Mouse (Mus musculus) forebrain, embryonic 10.5 days (tissue): ENCODE measurements around the gene Otud4. TPM values are rescaled to one million over a fixed set of nuclear protein-coding genes. Genes with fewer than 3 reads are reported as not detected.
"Not testable (repeated sequence)": the region's sequence is repeated elsewhere in the genome, so short reads cannot be mapped to it uniquely, and the experiment has no call there.

Experiments
- DNase-seq: peaks from one replicate; pipeline ENCODE4 v3.0.0-alpha.2; 2017; ENCODE audit warnings: low spot score; ENCODE audit errors: extremely low spot score
- H3K27ac ChIP-seq: fragments of 300-500 bp; sonication (generic); 2 replicates; pipeline ENCODE4 v1.5.1; 2016; ENCODE audit warnings: mild to moderate bottlenecking
- H3K27me3 ChIP-seq: fragments of 300-500 bp; sonication (generic); 2 replicates; pipeline ENCODE4 v1.6.1; 2016; ENCODE audit warnings: mild to moderate bottlenecking; ENCODE audit not compliant: poor library complexity, severe bottlenecking
- H3K36me3 ChIP-seq: fragments of 300-500 bp; sonication (generic); replicated peaks from 2 replicates; pipeline ENCODE4 v1.6.1; 2016; ENCODE audit warnings: mild to moderate bottlenecking, moderate library complexity
- H3K4me1 ChIP-seq: fragments of 300-500 bp; sonication (generic); 2 replicates; pipeline ENCODE4 v1.6.1; 2016
- H3K4me3 ChIP-seq: fragments of 300-500 bp; sonication (generic); 2 replicates; pipeline ENCODE4 v1.5.1; 2016; ENCODE audit warnings: mild to moderate bottlenecking, moderate library complexity
- H3K9me3 ChIP-seq: fragments of 300-500 bp; sonication (generic); 2 replicates; pipeline ENCODE4 v1.6.1; 2016; ENCODE audit warnings: mild to moderate bottlenecking, moderate library complexity
- WGBS: fragments of 180-500 bp; shearing (Covaris S2); methylation state at CpG from one replicate; pipeline ENCODE4 v1.1.7; 2016; 5-methylcytosine and 5-hydroxymethylcytosine counted together
- polyA plus RNA-seq: library from polyadenylated mRNA; unstranded; fragments of >200 nt; fragmentation: Nextera tagmentation; extraction: Ambion mirVana; gene quantifications from 2 replicates; pipeline ENCODE4 v1.2.1, GENCODE M21; 2016

Gene Otud4
- 17.4 and 19.0 TPM in 2 replicates for polyA plus RNA-seq

GRCm38 (mm10) chr8:79639586-79640451 lies at the start of gene Otud4:
Otud4 (plus strand) TSS chr8:79639618.
- peak; percentile 57 for DNase-seq
- H3K27me3 ChIP-seq: no peaks in the 10 kb centered on the region
- under 1% methylated on average over 103 of the region's 103 CpGs for WGBS
- H3K9me3 ChIP-seq: no peaks in the 10 kb centered on the region
- peak within 1 kb of the TSS; percentile 99 for H3K27ac ChIP-seq
- peaks cover 29% of the 10 kb centered on the region for H3K4me1 ChIP-seq
- peak within 1 kb of the TSS; percentile 92 for H3K4me3 ChIP-seq
- H3K36me3 ChIP-seq: peaks cover 20% of the 10 kb centered on the region

DNA sequence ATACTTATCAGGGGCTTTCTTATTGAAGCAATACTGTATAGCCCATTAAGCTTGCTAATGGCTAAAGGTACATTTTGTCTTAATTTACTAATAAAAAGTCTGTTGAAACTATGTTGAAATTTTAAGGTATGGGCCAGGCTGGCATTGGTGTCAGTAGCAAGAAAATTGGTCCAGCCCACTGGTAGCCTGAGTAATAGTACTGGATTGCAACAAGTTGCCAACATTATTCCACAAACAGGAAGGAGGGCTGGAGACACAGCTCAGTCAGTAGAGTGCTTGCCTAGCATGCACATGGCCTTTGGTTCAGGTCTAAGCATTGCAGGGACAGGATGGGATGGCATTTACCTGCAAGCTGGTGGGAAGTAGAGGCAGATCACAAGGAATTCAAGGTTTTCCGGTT lies 38.5 kb upstream of the Otud4 start:
- no peaks in the 10 kb centered on the region for H3K9me3 ChIP-seq
- peaks cover 6% of the 10 kb centered on the region for H3K4me1 ChIP-seq
- no peak overlapping the region for H3K4me3 ChIP-seq
- DNase-seq: no peak
- no peaks in the 10 kb centered on the region for H3K27me3 ChIP-seq
- 93% methylated on average over 1 of the region's 1 CpGs for WGBS
- no peak overlapping the region for H3K27ac ChIP-seq
- no peaks in the 10 kb centered on the region for H3K36me3 ChIP-seq

DNA sequence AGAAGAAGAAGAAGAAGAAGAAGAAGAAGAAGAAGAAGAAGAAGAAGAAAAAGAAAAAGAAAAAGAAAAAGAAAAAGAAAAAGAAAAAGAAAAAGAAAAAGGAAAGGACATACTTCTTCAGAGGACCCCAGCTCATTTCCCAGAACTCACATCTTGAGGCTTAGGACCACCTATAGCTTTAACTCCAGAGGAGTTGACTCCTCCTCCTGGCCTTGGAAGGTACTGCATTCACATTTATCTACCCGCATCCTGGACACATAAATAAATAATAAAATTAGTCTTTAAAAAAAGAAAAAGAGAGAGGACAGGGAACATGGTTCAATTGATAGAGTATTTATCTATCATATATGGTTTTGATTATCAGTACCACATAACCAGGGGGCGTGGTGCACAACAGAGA lies 36.2 kb upstream of the Otud4 start:
- DNase-seq, H3K4me1 ChIP-seq, H3K27ac ChIP-seq, H3K4me3 ChIP-seq, H3K9me3 ChIP-seq, H3K27me3 ChIP-seq, H3K36me3 ChIP-seq: not testable (repeated sequence)
- WGBS: 42% methylated on average over 2 of the region's 2 CpGs

DNA sequence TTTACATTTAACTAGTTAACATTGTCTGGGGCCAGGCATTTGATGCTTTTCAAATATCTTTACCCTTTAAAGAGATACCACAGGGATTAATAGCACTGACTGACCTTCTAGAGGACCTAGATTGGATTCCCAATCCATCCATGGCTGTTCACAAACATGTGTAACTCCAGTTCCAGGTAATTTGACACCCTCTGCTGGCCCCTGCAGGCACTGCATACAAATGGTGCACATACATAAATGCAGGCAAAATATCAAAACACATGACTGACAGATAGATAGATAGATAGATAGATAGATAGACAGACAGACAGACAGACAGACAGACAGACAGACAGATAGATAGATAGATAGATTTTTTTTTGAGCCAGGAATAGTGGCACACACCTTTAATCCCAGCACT lies 33.2 kb upstream of the Otud4 start:
- no peak overlapping the region for H3K4me3 ChIP-seq
- no peak overlapping the region for H3K27ac ChIP-seq
- H3K9me3 ChIP-seq: no peaks in the 10 kb centered on the region; the same call in 1 of the 2 replicates
- no peaks in the 10 kb centered on the region for H3K4me1 ChIP-seq
- no peaks in the 10 kb centered on the region for H3K27me3 ChIP-seq
- no peaks in the 10 kb centered on the region for H3K36me3 ChIP-seq
- no peak for DNase-seq

GRCm38 (mm10) chr8:79606751-79607300 lies 32.6 kb upstream of the Otud4 start:
- no peaks in the 10 kb centered on the region for H3K27me3 ChIP-seq
- H3K4me3 ChIP-seq: no peak overlapping the region
- no peaks in the 10 kb centered on the region for H3K36me3 ChIP-seq
- H3K4me1 ChIP-seq: no peaks in the 10 kb centered on the region
- no peak for DNase-seq
- WGBS: 87% methylated on average over 5 of the region's 5 CpGs
- no peaks in the 10 kb centered on the region; the same call in 1 of the 2 replicates for H3K9me3 ChIP-seq
- no peak overlapping the region for H3K27ac ChIP-seq

GRCm38 (mm10) chr8:79608701-79609100 lies 30.7 kb upstream of the Otud4 start:
- Histone ChIP-seq H3K9me3 (no peaks in the 10 kb centered on the region; the same call in 1 of the 2 replicates), H3K36me3 (no peaks in the 10 kb centered on the region), H3K27ac (no peak overlapping the region), H3K27me3 (no peaks in the 10 kb centered on the region), H3K4me1 (peaks cover 5% of the 10 kb centered on the region), H3K4me3 (no peak overlapping the region)
- 84% methylated on average over 3 of the region's 3 CpGs for WGBS
- no peak for DNase-seq

DNA sequence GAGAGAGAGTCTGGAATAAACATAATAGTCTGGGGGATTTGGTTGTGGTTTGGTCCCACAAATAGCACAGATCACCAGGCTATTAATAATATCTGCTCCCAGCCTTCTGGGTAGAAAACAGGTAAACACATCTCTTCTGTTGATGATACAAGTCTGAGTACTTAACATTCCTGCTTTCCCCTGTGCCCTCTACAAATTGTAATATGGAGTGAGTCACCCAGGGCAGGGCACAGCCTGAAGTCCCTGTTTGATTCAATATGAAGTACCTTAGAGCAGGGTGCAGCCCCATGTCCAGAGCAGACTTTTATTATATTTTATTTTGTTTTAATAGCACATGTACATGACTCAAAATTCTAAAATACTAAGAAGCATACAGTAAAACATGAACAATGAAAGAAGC lies 29.1 kb upstream of the Otud4 start:
- Histone ChIP-seq H3K36me3 (no peaks in the 10 kb centered on the region), H3K4me1 (peaks cover 5% of the 10 kb centered on the region), H3K4me3 (no peak overlapping the region), H3K9me3 (no peaks in the 10 kb centered on the region; the same call in 1 of the 2 replicates), H3K27ac (no peak overlapping the region), H3K27me3 (no peaks in the 10 kb centered on the region)
- no peak for DNase-seq

DNA sequence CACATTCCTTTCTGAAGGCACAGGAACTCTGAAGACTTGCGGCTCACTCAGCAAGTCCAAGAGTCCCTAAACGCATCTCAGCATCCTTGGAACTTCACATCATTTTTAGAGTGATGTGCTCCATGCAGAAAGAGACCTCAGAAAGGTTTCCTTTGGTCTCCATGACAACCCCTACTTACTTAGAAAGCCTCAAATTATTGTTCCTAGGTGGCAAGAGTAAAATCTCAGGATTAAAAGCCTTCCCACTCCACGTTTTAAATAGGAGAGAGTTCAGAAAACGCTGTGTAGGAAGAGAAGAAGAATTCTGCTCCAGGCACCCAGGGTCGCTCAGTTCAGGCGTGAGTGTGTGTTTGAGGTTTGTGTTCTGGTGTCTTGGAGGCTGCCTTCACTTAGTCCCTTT lies 27.1 kb upstream of the Otud4 start:
- Histone ChIP-seq H3K9me3 (no peaks in the 10 kb centered on the region), H3K36me3 (no peaks in the 10 kb centered on the region), H3K4me1 (peaks cover 5% of the 10 kb centered on the region), H3K27ac (no peak overlapping the region), H3K27me3 (no peaks in the 10 kb centered on the region), H3K4me3 (no peak overlapping the region)
- WGBS: 78% methylated on average over 6 of the region's 6 CpGs
- DNase-seq: no peak

GRCm38 (mm10) chr8:79612965-79613364 lies 26.5 kb upstream of the Otud4 start:
- no peak overlapping the region for H3K4me3 ChIP-seq
- H3K9me3 ChIP-seq: no peaks in the 10 kb centered on the region
- no peaks in the 10 kb centered on the region for H3K27me3 ChIP-seq
- no peak for DNase-seq
- H3K36me3 ChIP-seq: no peaks in the 10 kb centered on the region
- H3K27ac ChIP-seq: no peak overlapping the region
- WGBS: 76% methylated on average over 5 of the region's 5 CpGs
- peaks cover 5% of the 10 kb centered on the region for H3K4me1 ChIP-seq

DNA sequence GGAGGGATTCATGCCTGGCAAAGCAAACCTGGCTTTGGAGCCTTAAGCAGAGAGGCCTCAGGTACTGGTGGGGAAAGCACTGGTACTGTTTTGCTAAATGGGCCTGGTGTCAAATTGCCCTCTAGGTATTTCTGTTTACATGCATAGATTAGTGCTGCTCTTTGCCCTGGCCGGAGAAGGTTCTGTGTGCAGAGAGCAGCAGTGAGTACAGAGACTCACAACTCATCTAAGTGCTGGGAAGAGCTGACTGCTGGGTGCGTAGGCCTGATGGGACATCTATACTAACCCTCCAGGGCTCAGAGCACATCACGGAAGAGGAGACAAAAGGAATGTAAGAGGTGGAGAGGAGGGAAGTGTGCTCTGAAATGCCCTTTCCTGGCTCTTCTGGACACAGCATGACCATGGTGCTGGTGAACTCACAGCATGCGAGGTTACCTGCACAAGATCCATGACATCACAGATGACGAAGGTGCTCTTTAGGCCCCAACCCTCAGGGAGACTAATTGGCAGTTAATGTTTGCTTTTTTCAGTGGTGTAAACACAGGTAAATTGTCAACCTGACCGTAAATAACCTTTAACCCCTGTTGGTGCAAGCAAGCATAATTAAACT lies 23.6 kb upstream of the Otud4 start:
- DNase-seq: no peak
- no peak overlapping the region for H3K4me3 ChIP-seq
- no peak overlapping the region for H3K27ac ChIP-seq
- no peaks in the 10 kb centered on the region for H3K9me3 ChIP-seq
- 81% methylated on average over 6 of the region's 6 CpGs for WGBS
- no peaks in the 10 kb centered on the region for H3K36me3 ChIP-seq
- H3K27me3 ChIP-seq: no peaks in the 10 kb centered on the region
- H3K4me1 ChIP-seq: peaks cover 21% of the 10 kb centered on the region

- no peaks in the 10 kb centered on the region for H3K9me3 ChIP-seq
- peaks cover 20% of the 10 kb centered on the region for H3K4me1 ChIP-seq
- no peak overlapping the region for H3K4me3 ChIP-seq
- no peak overlapping the region for H3K27ac ChIP-seq
- WGBS: 78% methylated on average over 5 of the region's 5 CpGs
- no peak for DNase-seq
- H3K27me3 ChIP-seq: no peaks in the 10 kb centered on the region
- no peaks in the 10 kb centered on the region for H3K36me3 ChIP-seq
Measured at GRCm38 (mm10) chr8:79618906-79619305, 20.5 kb upstream of the Otud4 start.

GRCm38 (mm10) chr8:79619353-79619752 lies 20.1 kb upstream of the Otud4 start:
- no peaks in the 10 kb centered on the region for H3K27me3 ChIP-seq
- peaks cover 20% of the 10 kb centered on the region for H3K4me1 ChIP-seq
- H3K4me3 ChIP-seq: no peak overlapping the region
- H3K27ac ChIP-seq: no peak overlapping the region
- no peaks in the 10 kb centered on the region for H3K9me3 ChIP-seq
- H3K36me3 ChIP-seq: no peaks in the 10 kb centered on the region
- WGBS: 90% methylated on average over 2 of the region's 2 CpGs
- DNase-seq: no peak

- H3K27me3 ChIP-seq: no peaks in the 10 kb centered on the region
- H3K36me3 ChIP-seq: no peaks in the 10 kb centered on the region
- H3K27ac ChIP-seq: no peak overlapping the region
- DNase-seq: no peak
- H3K4me1 ChIP-seq: peaks cover 20% of the 10 kb centered on the region
- H3K4me3 ChIP-seq: no peak overlapping the region
- 61% methylated on average over 3 of the region's 3 CpGs for WGBS
- H3K9me3 ChIP-seq: no peaks in the 10 kb centered on the region
Measured at GRCm38 (mm10) chr8:79620000-79620399, 19.4 kb upstream of the Otud4 start.
